24 mouse cellular contexts compared by ENCODE assay signal in the genomic region with DNA sequence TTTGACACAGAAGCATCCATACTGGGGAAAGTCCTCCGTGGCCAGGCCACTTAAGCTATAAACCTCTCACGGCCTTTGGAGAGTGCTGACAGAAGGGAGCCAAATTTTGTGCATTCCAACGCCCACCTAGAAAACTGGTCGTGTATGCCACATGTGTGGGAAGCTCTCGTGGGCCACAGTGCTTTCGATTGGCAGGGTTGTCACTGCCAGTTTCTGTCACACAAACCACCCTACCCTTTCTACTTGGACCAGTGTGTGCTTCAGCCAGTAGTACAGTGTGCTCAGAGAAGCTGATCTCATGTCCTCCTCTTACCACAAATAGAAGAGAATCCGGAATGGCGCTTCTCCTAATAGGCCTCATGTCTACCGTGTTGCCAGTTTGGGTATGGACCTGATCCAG. TPM values are rescaled to one million over a fixed set of nuclear protein-coding genes. Genes with fewer than 3 reads are reported as not detected.
A peak's percentile ranks its signal among the peaks of the same experiment; 100 is the strongest.
DNase-seq lines count a peak whose midpoint lies in the region; ATAC-seq lines count a peak whose summit lies in the region.
"Had no signal": no experiment of that assay in that cellular context is flagged by ENCODE, and none has a peak within 500 bp of the region (broad histone marks: within the 10 kb centered on the region; RNA-seq: fewer than 3 reads in every experiment).

No protein-coding gene starts in this region.

- peak; percentile 38; the same call in 1 of the 2 replicates for ATAC-seq in hindbrain, embryonic 15.5 days (ENCODE audit: low FRiP score, low read depth)
- no peak for ATAC-seq in hindbrain, embryonic 13.5 days (ENCODE audit: low FRiP score)
- ATAC-seq: liver, embryonic 12.5 days; midbrain, embryonic 15.5 days had no signal

- no peaks in the 10 kb centered on the region for H3K9me3 ChIP-seq in hindbrain, embryonic 15.5 days
- H3K9me3 ChIP-seq in hindbrain, embryonic 13.5 days = no peaks in the 10 kb centered on the region
- H3K9me3 ChIP-seq: forebrain, embryonic 12.5 days; limb, embryonic 12.5 days; liver, embryonic 12.5 days; megakaryocyte, embryonic 14.5 days; midbrain, embryonic 15.5 days; stomach, embryonic 15.5 days had no signal

- H3K36me3 ChIP-seq in hindbrain, embryonic 15.5 days = no peaks in the 10 kb centered on the region
- no peaks in the 10 kb centered on the region for H3K36me3 ChIP-seq in hindbrain, embryonic 13.5 days
- H3K36me3 ChIP-seq: forebrain, embryonic 12.5 days; limb, embryonic 12.5 days; liver, embryonic 12.5 days; midbrain, embryonic 15.5 days; stomach, embryonic 15.5 days had no signal

- no peaks in the 10 kb centered on the region for H3K4me1 ChIP-seq in hindbrain, embryonic 15.5 days (replicated peaks)
- H3K4me1 ChIP-seq in hindbrain, embryonic 13.5 days (replicated peaks) = no peaks in the 10 kb centered on the region
- H3K4me1 ChIP-seq: forebrain, embryonic 12.5 days; limb, embryonic 12.5 days; liver, embryonic 12.5 days; midbrain, embryonic 15.5 days; stomach, embryonic 15.5 days had no signal

- no peak overlapping the region for H3K4me2 ChIP-seq in hindbrain, embryonic 15.5 days
- H3K4me2 ChIP-seq in hindbrain, embryonic 13.5 days = no peak overlapping the region
- H3K4me2 ChIP-seq: forebrain, embryonic 12.5 days; limb, embryonic 12.5 days; liver, embryonic 12.5 days; midbrain, embryonic 15.5 days; stomach, embryonic 15.5 days had no signal

- no peak overlapping the region for H3K4me3 ChIP-seq in hindbrain, embryonic 15.5 days
- no peak overlapping the region for H3K4me3 ChIP-seq in hindbrain, embryonic 13.5 days
- H3K4me3 ChIP-seq: forebrain, embryonic 12.5 days; limb, embryonic 12.5 days; liver, embryonic 12.5 days; megakaryocyte, embryonic 14.5 days; midbrain, embryonic 15.5 days; stomach, embryonic 15.5 days had no signal

- H3K27me3 ChIP-seq in hindbrain, embryonic 15.5 days = no peaks in the 10 kb centered on the region
- no peaks in the 10 kb centered on the region for H3K27me3 ChIP-seq in hindbrain, embryonic 13.5 days
- H3K27me3 ChIP-seq: forebrain, embryonic 12.5 days; limb, embryonic 12.5 days; liver, embryonic 12.5 days; midbrain, embryonic 15.5 days; stomach, embryonic 15.5 days had no signal

- 74% methylated on average over 9 of the region's 9 CpGs for WGBS in hindbrain, embryonic 15.5 days
- 81% methylated on average over 9 of the region's 9 CpGs for whole genome bisulfite sequencing in hindbrain, embryonic 13.5 days

- intact Hi-C loops in left cerebral cortex, postnatal 14 days (cut with DNase I) = no loop called here
- intact Hi-C loops in left cerebral cortex, postnatal 10 days (cut with DNase I) = no loop called here

- DNase-seq in left cerebral cortex, postnatal 14 days (ENCODE audit: low spot score in 2 of 2) = peak; percentile 4 to 10
- DNase-seq in left cerebral cortex, postnatal 10 days (ENCODE audit: extremely low spot score in 1 of 2, low spot score in 2 of 2) = no peak
- DNase-seq in Muller cell, postnatal 12 days (ENCODE audit: inconsistent ontology term) = peak; percentile 61
- peak; percentile 30 for DNase-seq in brain, adult 2 months (ENCODE audit: low read depth, low spot score)
- DNase-seq in cerebellum, adult 18-20 months = no peak
- DNase-seq: adrenal gland, adult 2 months; gastrocnemius, postnatal 10 days; heart, postnatal 4 days; kidney, adult 9 months; kidney, postnatal 25 days; lung, adult 2 months; thymus, postnatal 14 days had no signal

- H3K27ac ChIP-seq in hindbrain, embryonic 15.5 days (replicated peaks) = no peak overlapping the region
- no peak overlapping the region for H3K27ac ChIP-seq in hindbrain, embryonic 13.5 days
- H3K27ac ChIP-seq: forebrain, embryonic 12.5 days; limb, embryonic 12.5 days; liver, embryonic 12.5 days; midbrain, embryonic 15.5 days; stomach, embryonic 15.5 days had no signal

- no peak overlapping the region for H3K9ac ChIP-seq in hindbrain, embryonic 15.5 days
- no peak overlapping the region for H3K9ac ChIP-seq in hindbrain, embryonic 13.5 days
- H3K9ac ChIP-seq: forebrain, embryonic 12.5 days; limb, embryonic 12.5 days; liver, embryonic 12.5 days; midbrain, embryonic 15.5 days; stomach, embryonic 15.5 days had no signal

RNA-seq across cellular contexts. Expression of a gene that starts 40.5 kb away (rescaled TPM):
- 3.3 and 4.3 TPM in 2 replicates for polyA plus RNA-seq in hindbrain, embryonic 15.5 days (2015; fragmentation: Nextera tagmentation; extraction: Ambion mirVana)
- polyA plus RNA-seq in hindbrain, embryonic 13.5 days (2015; fragmentation: Nextera tagmentation; extraction: Ambion mirVana) = 0.47 and 0.99 TPM in 2 replicates
- 10 to 100 TPM in 1 of 2 experiments, 1 to 10 TPM in 1; 9.1 to 10.7 TPM for total RNA-seq in left cerebral cortex, postnatal 14 days (2021)
- total RNA-seq in left cerebral cortex, postnatal 10 days (2021) = 10 to 100 TPM in 1 of 2 experiments, 1 to 10 TPM in 1; 8.8 to 10.3 TPM
- total RNA-seq: adrenal gland, adult 2 months; gastrocnemius, postnatal 10 days; heart, adult 18-20 months; heart, postnatal 4 days; neutrophil, adult 5-6 weeks had no signal
- polyA plus RNA-seq: adrenal gland, adult 2 months; embryonic facial prominence, embryonic 11.5 days; heart, embryonic 14.5 days; limb, embryonic 12.5 days; liver, embryonic 12.5 days had no signal

Comparison
In these comparisons a context has a peak if more than half of its experiments do, and no peak if none do; other contexts are left out.
1. DNase-seq: peak in left cerebral cortex, postnatal 14 days (2 of 2), Muller cell, postnatal 12 days (single experiment) and brain, adult 2 months (single experiment); none in left cerebral cortex, postnatal 10 days (0 of 2) and cerebellum, adult 18-20 months (0 of 2).